Mouse (Mus musculus) intestine, embryonic 14.5 days (tissue): ENCODE measurements around the gene Shroom1. TPM values are rescaled to one million over a fixed set of nuclear protein-coding genes. Genes with fewer than 3 reads are reported as not detected.

Source experiments
- ATAC-seq: fragments of 200-750 bp; cut with Nextera tagmentation; replicated peaks from 2 replicates; pipeline ENCODE4 v1.8.0; 2017; ENCODE audit warnings: low read depth, moderate number of reproducible peaks, moderate TSS enrichment, moderate library complexity; ENCODE audit not compliant: low FRiP score, low TSS enrichment
- DNase-seq: peaks from one replicate; pipeline ENCODE4 v3.0.0-alpha.2; 2018; ENCODE audit warnings: low spot score
- H3K27ac ChIP-seq: fragments of 300-500 bp; sonication (generic); 2 replicates; pipeline ENCODE4 v1.5.1; 2014; ENCODE audit warnings: low read depth, mild to moderate bottlenecking, control low read depth
- H3K27me3 ChIP-seq: fragments of 300-500 bp; sonication (generic); replicated peaks from 2 replicates; pipeline ENCODE4 v1.6.1; 2014; ENCODE audit warnings: low read length, control low read depth; ENCODE audit not compliant: control insufficient read depth, insufficient read depth
- H3K36me3 ChIP-seq: fragments of 300-500 bp; sonication (generic); 2 replicates; pipeline ENCODE4 v1.6.1; 2014; ENCODE audit warnings: low read length, control low read depth; ENCODE audit not compliant: control insufficient read depth, insufficient read depth
- H3K4me1 ChIP-seq: fragments of 300-500 bp; sonication (generic); replicated peaks from 2 replicates; pipeline ENCODE4 v1.6.1; 2014; ENCODE audit warnings: low read length, control low read depth, mixed read lengths; ENCODE audit not compliant: control insufficient read depth, insufficient read depth
- H3K4me2 ChIP-seq: fragments of 300-500 bp; sonication (generic); 2 replicates; pipeline ENCODE4 v1.6.1; 2014; ENCODE audit warnings: low read length
- H3K4me3 ChIP-seq: fragments of 300-500 bp; sonication (generic); 2 replicates; pipeline ENCODE4 v1.5.1; 2014; ENCODE audit warnings: low read depth, low read length, control low read depth, mixed read lengths
- H3K9ac ChIP-seq: fragments of 300-500 bp; sonication (generic); 2 replicates; pipeline ENCODE4 v1.6.1; 2014; ENCODE audit warnings: mild to moderate bottlenecking, low read length
- H3K9me3 ChIP-seq: fragments of 300-500 bp; sonication (generic); 2 replicates; pipeline ENCODE4 v1.6.1; 2016; ENCODE audit warnings: low read length, control low read depth; ENCODE audit not compliant: control insufficient read depth
- WGBS: fragments of 180-500 bp; shearing (Covaris S2); extraction: QIAGEN DNeasy Blood & Tissue Kit; methylation state at CpG from one replicate; pipeline ENCODE4 v1.1.7; 2014; 5-methylcytosine and 5-hydroxymethylcytosine counted together
- polyA plus RNA-seq: library from polyadenylated mRNA; unstranded; fragments of >200 nt; fragmentation: Nextera tagmentation; extraction: Ambion mirVana; gene quantifications from 2 replicates; pipeline ENCODE4 v1.2.1, GENCODE M21; 2014

The Shroom1 gene
- polyA plus RNA-seq, 1 experiment from 2014 or later, result 0.97 TPM

DNA sequence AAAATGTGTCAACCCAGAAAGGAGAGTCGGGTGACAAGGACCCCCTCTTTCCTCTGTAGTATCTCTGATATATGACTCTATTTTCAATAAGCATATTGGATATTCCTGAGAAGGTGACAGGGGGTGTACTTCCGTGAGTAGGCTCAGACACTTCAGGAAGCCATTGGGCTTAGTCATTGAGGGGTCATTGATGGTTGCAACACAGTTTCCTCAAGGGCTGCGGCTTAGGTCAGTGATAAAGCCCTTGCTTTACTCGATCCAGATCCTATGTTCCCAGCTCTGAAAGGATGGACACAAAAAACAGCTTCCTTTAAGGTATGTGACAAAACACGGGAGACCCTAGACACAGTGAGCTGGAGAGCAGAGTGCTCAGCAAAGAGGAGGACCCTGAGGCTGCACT is 46.7 kb downstream of the Shroom1 start:
- 87% methylated on average over 5 of the region's 5 CpGs for WGBS
- no peak overlapping the region for H3K9ac ChIP-seq
- no peaks in the 10 kb centered on the region for H3K27me3 ChIP-seq
- H3K4me1 ChIP-seq, result 0 out of 2 replicates have a peak, but pooled peaks cover 4% of the 10 kb centered on the region
- no peak overlapping the region for H3K4me3 ChIP-seq
- ATAC-seq, result no peak
- H3K9me3 ChIP-seq, result no peaks in the 10 kb centered on the region
- no peak overlapping the region for H3K4me2 ChIP-seq
- DNase-seq, result no peak
- H3K36me3 ChIP-seq, result no peaks in the 10 kb centered on the region
- no peak overlapping the region for H3K27ac ChIP-seq

DNA sequence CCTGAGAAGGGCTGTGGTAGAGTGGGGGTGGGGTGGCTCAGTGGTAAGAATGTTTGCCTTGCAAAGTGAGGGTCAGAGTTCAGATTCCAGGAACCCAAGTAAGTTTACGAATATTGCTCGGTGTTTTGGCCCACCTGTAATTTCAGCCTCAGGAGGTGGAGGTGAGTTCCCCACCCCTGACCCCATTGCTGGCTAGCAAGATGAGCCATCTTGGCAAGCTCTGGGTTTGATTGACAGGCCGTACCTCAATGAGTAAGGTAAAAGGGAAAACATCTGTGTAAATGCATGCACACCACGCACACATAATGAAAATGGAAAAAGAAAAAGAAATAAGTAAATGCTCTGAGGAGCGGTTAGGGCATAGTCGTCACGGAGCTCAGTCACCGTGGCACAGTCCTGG is 47.4 kb downstream of the Shroom1 start:
- H3K36me3 ChIP-seq, result no peaks in the 10 kb centered on the region
- H3K9me3 ChIP-seq, result no peaks in the 10 kb centered on the region
- no peak overlapping the region for H3K4me2 ChIP-seq
- no peak for ATAC-seq
- no peak for DNase-seq
- H3K27me3 ChIP-seq, result no peaks in the 10 kb centered on the region
- WGBS, result 84% methylated on average over 8 of the region's 8 CpGs
- H3K27ac ChIP-seq, result no peak overlapping the region
- no peak overlapping the region for H3K9ac ChIP-seq
- H3K4me3 ChIP-seq, result no peak overlapping the region
- 0 out of 2 replicates have a peak, but pooled peaks cover 4% of the 10 kb centered on the region for H3K4me1 ChIP-seq

DNA sequence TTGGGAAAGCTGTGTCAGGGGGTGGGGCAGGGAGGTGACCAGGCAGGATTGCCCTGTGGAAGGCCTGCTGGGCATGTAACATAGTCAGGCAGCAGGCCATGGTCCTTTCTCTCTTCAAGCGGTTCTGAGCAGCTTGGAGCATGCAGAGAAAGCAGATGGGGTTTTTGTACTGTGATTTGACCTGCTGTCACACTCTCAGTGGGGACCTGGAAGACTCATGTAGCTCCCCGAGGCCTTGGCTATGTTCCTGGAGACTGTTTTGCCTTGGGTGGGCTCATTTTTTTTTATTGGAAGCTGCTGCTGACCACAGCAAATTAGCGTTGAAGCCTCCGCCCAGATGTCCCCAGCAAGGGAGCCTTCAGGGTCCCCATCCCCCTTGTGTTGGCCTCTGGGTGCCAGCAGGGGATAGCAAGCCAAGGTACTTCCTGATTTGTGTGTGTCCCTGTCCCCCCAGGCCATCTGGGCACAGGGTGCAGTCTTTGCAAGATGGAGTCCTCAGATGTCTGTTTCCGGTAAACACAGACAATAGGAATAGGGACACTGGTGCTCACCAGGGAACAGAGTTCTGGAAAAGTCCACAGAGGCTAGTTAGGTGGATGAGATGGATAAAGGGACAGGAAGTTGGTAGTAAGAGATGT is 48.1 kb downstream of the Shroom1 start:
- Histone ChIP-seq H3K9ac (no peak overlapping the region), H3K9me3 (no peaks in the 10 kb centered on the region), H3K4me2 (no peak overlapping the region), H3K27me3 (no peaks in the 10 kb centered on the region), H3K4me1 (0 out of 2 replicates have a peak, but pooled peaks cover 4% of the 10 kb centered on the region), H3K27ac (no peak overlapping the region), H3K36me3 (no peaks in the 10 kb centered on the region), H3K4me3 (no peak overlapping the region)
- 72% methylated on average over 5 of the region's 5 CpGs for WGBS
- ATAC-seq (no peak), DNase-seq (no peak)

DNA sequence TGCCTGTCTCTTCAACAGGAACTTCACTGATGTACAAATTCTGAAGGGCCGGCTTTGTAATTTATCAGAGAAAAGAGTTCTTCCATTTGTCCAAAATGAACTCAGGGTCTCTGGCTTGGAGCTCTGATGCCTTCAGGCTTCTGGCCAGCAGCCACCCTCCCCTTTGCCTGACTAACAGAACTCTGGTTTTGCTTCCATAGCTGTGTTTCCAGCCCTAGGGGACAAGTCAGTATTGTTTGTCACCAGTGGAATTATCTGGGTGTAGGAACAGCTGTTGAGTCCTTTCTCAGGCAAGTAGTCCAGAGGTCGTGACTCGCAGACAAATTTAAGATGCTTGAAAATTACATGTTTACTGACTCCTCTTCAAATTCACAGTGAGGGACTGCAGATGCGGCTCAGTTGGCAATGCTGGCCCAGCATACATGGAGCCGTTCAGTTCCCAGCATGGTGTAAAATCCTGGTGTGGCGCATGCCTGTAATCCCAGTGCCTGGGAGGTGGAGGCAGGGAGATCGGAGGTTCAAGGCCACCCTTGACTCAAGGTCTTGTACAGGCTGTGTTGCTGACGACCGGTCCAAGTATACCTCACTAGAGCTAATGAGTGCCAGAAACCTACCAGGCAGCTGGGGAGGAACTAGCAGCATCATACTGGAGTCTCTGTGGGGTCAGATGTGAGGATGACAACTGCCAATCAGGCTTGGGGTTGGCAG is 50.2 kb downstream of the Shroom1 start:
- DNase-seq, result no peak
- Histone ChIP-seq H3K4me3 (no peak overlapping the region), H3K4me2 (no peak overlapping the region), H3K27ac (no peak overlapping the region), H3K27me3 (no peaks in the 10 kb centered on the region), H3K9ac (no peak overlapping the region), H3K9me3 (no peaks in the 10 kb centered on the region), H3K4me1 (no peaks in the 10 kb centered on the region), H3K36me3 (no peaks in the 10 kb centered on the region)
- ATAC-seq, result no peak
- 83% methylated on average over 9 of the region's 9 CpGs for WGBS

DNA sequence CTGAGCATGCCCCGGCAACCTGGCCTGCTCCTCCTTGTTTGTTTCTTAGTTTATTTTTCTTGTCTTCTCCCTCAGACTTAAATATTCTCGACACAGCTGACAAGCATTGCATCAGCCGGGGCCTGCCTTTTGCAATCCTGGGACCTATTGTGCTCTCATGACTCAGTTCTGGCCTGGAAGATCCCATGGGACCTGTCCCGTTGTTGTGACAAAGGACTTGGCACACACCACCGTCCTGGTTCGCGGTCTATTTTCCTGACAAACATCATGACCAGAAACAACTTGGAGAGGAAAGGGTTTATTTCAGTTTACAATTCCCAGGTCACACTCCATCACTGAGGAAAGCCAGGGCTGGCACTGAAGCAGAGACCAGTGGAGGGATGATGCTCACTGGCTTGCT is 51.1 kb downstream of the Shroom1 start:
- H3K9me3 ChIP-seq, result no peaks in the 10 kb centered on the region
- H3K4me2 ChIP-seq, result no peak overlapping the region
- no peak overlapping the region for H3K9ac ChIP-seq
- DNase-seq (no peak), ATAC-seq (no peak)
- H3K4me1 ChIP-seq, result no peaks in the 10 kb centered on the region
- no peak overlapping the region for H3K27ac ChIP-seq
- no peaks in the 10 kb centered on the region for H3K36me3 ChIP-seq
- WGBS, result 74% methylated on average over 7 of the region's 7 CpGs
- no peaks in the 10 kb centered on the region for H3K27me3 ChIP-seq
- no peak overlapping the region for H3K4me3 ChIP-seq

DNA sequence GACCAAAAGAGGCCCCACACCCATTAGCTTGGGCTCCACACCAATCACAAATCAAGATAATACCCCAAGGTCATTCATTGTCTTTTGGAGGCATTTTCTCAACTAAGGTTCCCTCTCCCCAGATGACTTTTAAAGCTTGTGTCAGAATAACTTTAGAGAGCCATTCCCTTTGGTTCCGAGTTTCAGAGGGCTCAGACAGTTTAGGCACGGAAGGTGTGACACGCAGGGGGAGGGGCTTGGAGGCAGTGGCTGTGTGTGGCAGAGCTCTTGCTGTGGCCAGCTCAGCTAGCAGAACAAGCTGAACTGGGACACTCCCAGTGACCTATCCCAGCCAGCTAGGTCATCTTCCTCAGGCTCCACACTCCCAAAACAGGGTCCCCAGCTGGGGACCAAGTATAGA is 51.6 kb downstream of the Shroom1 start:
- H3K4me2 ChIP-seq, result no peak overlapping the region
- H3K27ac ChIP-seq, result no peak overlapping the region
- no peaks in the 10 kb centered on the region for H3K27me3 ChIP-seq
- H3K9ac ChIP-seq, result no peak overlapping the region
- ATAC-seq (no peak), DNase-seq (no peak)
- WGBS, result 44% methylated on average over 3 of the region's 3 CpGs
- no peaks in the 10 kb centered on the region for H3K4me1 ChIP-seq
- no peaks in the 10 kb centered on the region for H3K36me3 ChIP-seq
- no peaks in the 10 kb centered on the region for H3K9me3 ChIP-seq
- no peak overlapping the region for H3K4me3 ChIP-seq

DNA sequence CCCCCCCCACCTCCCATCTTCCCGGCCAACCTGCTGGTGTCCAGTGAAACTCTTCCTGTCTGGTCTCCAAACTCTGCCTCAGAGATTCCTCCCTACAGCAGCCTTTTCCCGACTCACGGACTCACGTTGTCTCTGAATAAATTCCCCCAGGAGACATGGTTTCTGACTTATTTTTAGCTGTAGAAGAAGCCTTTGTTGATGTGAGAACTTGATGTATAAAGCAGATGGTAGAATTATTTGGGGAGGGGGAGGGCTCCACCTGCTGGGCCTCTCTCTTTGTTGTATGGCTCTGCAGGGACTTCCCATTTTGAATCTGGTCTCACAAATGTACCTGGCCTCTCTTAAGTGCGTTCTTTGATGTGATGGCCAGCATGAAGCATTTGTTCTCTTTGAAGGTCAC is 53.3 kb downstream of the Shroom1 start:
- no peaks in the 10 kb centered on the region for H3K36me3 ChIP-seq
- H3K9ac ChIP-seq, result no peak overlapping the region
- no peak overlapping the region for H3K27ac ChIP-seq
- DNase-seq (no peak), ATAC-seq (no peak)
- H3K9me3 ChIP-seq, result no peaks in the 10 kb centered on the region
- H3K4me1 ChIP-seq, result no peaks in the 10 kb centered on the region
- H3K27me3 ChIP-seq, result no peaks in the 10 kb centered on the region
- WGBS, result 46% methylated on average over 5 of the region's 5 CpGs
- H3K4me3 ChIP-seq, result no peak overlapping the region
- H3K4me2 ChIP-seq, result no peak overlapping the region

DNA sequence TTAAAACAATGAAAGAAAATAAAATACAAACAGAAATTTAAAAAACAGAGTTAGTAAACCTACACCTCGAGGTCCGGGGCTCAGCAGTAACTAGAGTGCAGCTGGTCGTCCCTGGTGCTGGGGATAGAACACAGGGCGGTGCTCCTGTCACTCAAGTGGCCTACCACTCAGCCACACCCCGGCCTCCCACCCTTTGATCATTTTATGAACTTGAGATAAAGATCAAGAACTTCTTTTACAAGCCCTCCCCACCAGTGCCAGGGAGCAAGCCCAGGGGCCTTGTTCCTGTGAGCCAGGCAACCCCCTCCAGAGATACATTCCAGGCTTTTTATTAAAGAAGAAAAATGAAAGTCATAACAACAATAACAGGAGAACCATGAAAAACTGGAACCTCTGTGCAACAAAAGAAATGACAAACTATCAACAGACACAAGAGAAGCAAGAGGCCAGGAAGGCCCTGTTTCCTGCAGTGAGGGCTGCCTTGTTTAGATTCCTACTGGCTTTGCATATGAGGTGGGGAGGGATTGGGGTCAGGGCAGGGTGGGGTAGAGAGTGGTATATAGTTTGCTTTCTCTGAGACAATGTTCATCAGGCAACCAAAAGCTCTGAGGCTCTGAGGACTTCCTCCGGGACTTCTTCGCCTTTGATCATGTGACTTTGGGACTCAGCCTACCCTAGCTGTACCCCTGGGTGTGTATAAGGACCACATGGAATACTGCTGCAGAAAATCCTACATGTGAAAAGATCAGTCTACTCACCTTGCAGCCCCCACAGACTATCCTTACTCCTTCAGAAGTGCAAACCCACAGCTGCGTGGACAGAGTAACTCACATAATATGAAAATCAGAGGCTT is 60.0 kb downstream of the Shroom1 start:
- ATAC-seq (no peak), DNase-seq (no peak)
- Histone ChIP-seq H3K9me3 (no peaks in the 10 kb centered on the region), H3K27me3 (no peaks in the 10 kb centered on the region), H3K36me3 (no peaks in the 10 kb centered on the region), H3K27ac (no peak overlapping the region), H3K9ac (no peak overlapping the region), H3K4me3 (no peak overlapping the region), H3K4me1 (peaks cover 18% of the 10 kb centered on the region), H3K4me2 (no peak overlapping the region)
- WGBS, result 41% methylated on average over 8 of the region's 8 CpGs
